Mouse (Mus musculus) liver, embryonic 14.5 days (tissue): ENCODE measurements around the gene Tmem255b. TPM values are rescaled to one million over a fixed set of nuclear protein-coding genes. Genes with fewer than 3 reads are reported as not detected.

Experiments used
- ATAC-seq: fragments of 200-750 bp; cut with Nextera tagmentation; 2 replicates; pipeline ENCODE4 v1.8.0; 2017; ENCODE audit warnings: moderate number of reproducible peaks, mild to moderate bottlenecking, moderate library complexity; ENCODE audit not compliant: insufficient read depth
- DNase-seq, 3 experiments: peaks; one replicate each; pipeline ENCODE4 v3.0.0-alpha.2; 2012 to 2013; ENCODE audit warnings: low read depth in 3 of 3, low spot score in 3 of 3
- H3K27ac ChIP-seq: fragments of 300-500 bp; sonication (generic); 2 replicates; pipeline ENCODE4 v1.5.1; 2014; ENCODE audit warnings: moderate library complexity, mild to moderate bottlenecking, control low read depth, inconsistent platforms
- H3K27me3 ChIP-seq: fragments of 300-500 bp; sonication (generic); 2 replicates; pipeline ENCODE4 v1.6.1; 2014; ENCODE audit warnings: mild to moderate bottlenecking, low read length, moderate library complexity; ENCODE audit not compliant: control insufficient read depth, insufficient read depth
- H3K36me3 ChIP-seq: fragments of 300-500 bp; sonication (generic); replicated peaks from 2 replicates; pipeline ENCODE4 v1.6.1; 2014; ENCODE audit warnings: low read depth; ENCODE audit not compliant: control insufficient read depth, insufficient read depth
- H3K4me1 ChIP-seq, 2 experiments: fragments of 200-500 bp in 1 of 2; fragments of 300-500 bp in 1 of 2; sonication (generic) in 1 of 2; replicated peaks; 2 replicates each; pipeline ENCODE4 v1.6.1; 2012 to 2014; ENCODE audit warnings: antibody characterized with exemption in 1 of 2, inconsistent platforms in 1 of 2, low read length in 1 of 2; ENCODE audit not compliant: control insufficient read depth in 2 of 2, insufficient read depth in 2 of 2
- H3K4me2 ChIP-seq: fragments of 300-500 bp; sonication (generic); 2 replicates; pipeline ENCODE4 v1.6.1; 2014; ENCODE audit warnings: low read depth, mild to moderate bottlenecking, control low read depth, moderate library complexity
- H3K4me3 ChIP-seq, 2 experiments: fragments of 200-500 bp in 1 of 2; fragments of 300-500 bp in 1 of 2; sonication (generic) in 1 of 2; 2 replicates each; pipeline ENCODE4 v1.5.1; 2012 to 2014; ENCODE audit warnings: low read depth in 2 of 2, low read length in 2 of 2, mild to moderate bottlenecking in 2 of 2, control low read depth in 1 of 2, inconsistent platforms in 1 of 2, moderate library complexity in 1 of 2; ENCODE audit not compliant: insufficient read depth in 1 of 2
- H3K9ac ChIP-seq: fragments of 300-500 bp; sonication (generic); replicated peaks from 2 replicates; pipeline ENCODE4 v1.6.1; 2014; ENCODE audit warnings: mild to moderate bottlenecking, control low read depth, moderate library complexity
- H3K9me3 ChIP-seq: fragments of 300-500 bp; sonication (generic); 2 replicates; pipeline ENCODE4 v1.6.1; 2016; ENCODE audit warnings: low read length, mixed read lengths; ENCODE audit not compliant: control insufficient read depth
- CTCF ChIP-seq: IDR thresholded peaks from 2 replicates; pipeline ENCODE4 v1.5.1; 2016; ENCODE audit warnings: antibody characterized with exemption, low read depth, control low read depth
- EP300 ChIP-seq: IDR thresholded peaks from 2 replicates; pipeline ENCODE4 v1.6.1; 2016; ENCODE audit warnings: antibody characterized with exemption, low read depth
- WGBS: fragments of 180-500 bp; shearing (Covaris S2); extraction: QIAGEN DNeasy Blood & Tissue Kit; methylation state at CpG from one replicate; pipeline ENCODE4 v1.1.7; 2014; ENCODE audit not compliant: insufficient replicate concordance; 5-methylcytosine and 5-hydroxymethylcytosine counted together
- polyA plus RNA-seq, 2 experiments: library from polyadenylated mRNA; depleted of rRNA in 1 of 2; stranded (reverse) in 1 of 2; unstranded in 1 of 2; fragments of >200 nt; fragmentation: Nextera tagmentation in 1 of 2; extraction: Ambion mirVana in 1 of 2; gene quantifications; 2 replicates each; pipeline versions ENCODE4 v1.2.1 to v1.2.3; 2012 to 2014

Gene Tmem255b
- polyA plus RNA-seq, 2 experiments = 0.02 to 0.14 TPM

- ATAC-seq (no peak), DNase-seq (no peak)
- H3K27ac ChIP-seq = no peak overlapping the region
- TF ChIP-seq EP300 (no peak), CTCF (no peak)
- 6% methylated on average over 8 of the region's 8 CpGs for WGBS
- no peaks in the 10 kb centered on the region for H3K4me1 ChIP-seq
- H3K9me3 ChIP-seq = no peaks in the 10 kb centered on the region
- no peak overlapping the region for H3K4me2 ChIP-seq
- peaks cover 13% of the 10 kb centered on the region for H3K27me3 ChIP-seq
- no peak overlapping the region for H3K4me3 ChIP-seq
- H3K9ac ChIP-seq = no peak overlapping the region
- H3K36me3 ChIP-seq = no peaks in the 10 kb centered on the region
Measured at GRCm38 (mm10) chr8:13436052-13436451, 1.1 kb downstream of the Tmem255b start.

GRCm38 (mm10) chr8:13437531-13437930 lies 2.5 kb downstream of the Tmem255b start:
- Histone ChIP-seq H3K36me3 (no peaks in the 10 kb centered on the region), H3K4me1 (no peaks in the 10 kb centered on the region), H3K9ac (no peak overlapping the region), H3K9me3 (no peaks in the 10 kb centered on the region), H3K27ac (no peak overlapping the region), H3K4me3 (no peak overlapping the region), H3K27me3 (peaks cover 13% of the 10 kb centered on the region), H3K4me2 (no peak overlapping the region)
- DNase-seq = no peak
- TF ChIP-seq CTCF (no peak), EP300 (no peak)
- 34% methylated on average over 2 of the region's 2 CpGs for WGBS
- no peak for ATAC-seq

GRCm38 (mm10) chr8:13442152-13442551 lies 7.2 kb downstream of the Tmem255b start:
- no peak for TF ChIP-seq EP300
- TF ChIP-seq CTCF = no peak
- Histone ChIP-seq H3K36me3 (no peaks in the 10 kb centered on the region), H3K4me1 (no peaks in the 10 kb centered on the region), H3K27me3 (no peaks in the 10 kb centered on the region), H3K9me3 (no peaks in the 10 kb centered on the region), H3K4me2 (no peak overlapping the region), H3K27ac (no peak overlapping the region), H3K4me3 (no peak overlapping the region), H3K9ac (no peak overlapping the region)
- WGBS = 69% methylated on average over 2 of the region's 2 CpGs
- DNase-seq = no peak
- no peak for ATAC-seq

GRCm38 (mm10) chr8:13446456-13446855 lies 11.5 kb downstream of the Tmem255b start:
- 66% methylated on average over 6 of the region's 6 CpGs for WGBS
- H3K4me1 ChIP-seq = no peaks in the 10 kb centered on the region
- ATAC-seq (no peak), DNase-seq (no peak)
- H3K9ac ChIP-seq = no peak overlapping the region
- no peaks in the 10 kb centered on the region for H3K27me3 ChIP-seq
- H3K4me2 ChIP-seq = no peak overlapping the region
- no peaks in the 10 kb centered on the region for H3K9me3 ChIP-seq
- no peak overlapping the region for H3K27ac ChIP-seq
- no peak for TF ChIP-seq CTCF
- no peak for TF ChIP-seq EP300
- H3K36me3 ChIP-seq = no peaks in the 10 kb centered on the region
- H3K4me3 ChIP-seq = no peak overlapping the region

- WGBS = 33% methylated on average over 4 of the region's 4 CpGs
- H3K4me2 ChIP-seq = no peak overlapping the region
- no peaks in the 10 kb centered on the region for H3K36me3 ChIP-seq
- H3K4me1 ChIP-seq = 0 out of 4 replicates have a peak, but pooled peaks cover 0 to 2% of the 10 kb centered on the region in 2 experiments
- no peaks in the 10 kb centered on the region for H3K27me3 ChIP-seq
- H3K4me3 ChIP-seq = no peak overlapping the region
- TF ChIP-seq CTCF (no peak), EP300 (no peak)
- DNase-seq (peak in 2 of 3 experiments; percentile 5 to 6), ATAC-seq (no peak)
- no peaks in the 10 kb centered on the region for H3K9me3 ChIP-seq
- H3K9ac ChIP-seq = no peak overlapping the region
- no peak overlapping the region for H3K27ac ChIP-seq
Measured at GRCm38 (mm10) chr8:13448145-13448544, 13.2 kb downstream of the Tmem255b start.
